In the genomic region with DNA sequence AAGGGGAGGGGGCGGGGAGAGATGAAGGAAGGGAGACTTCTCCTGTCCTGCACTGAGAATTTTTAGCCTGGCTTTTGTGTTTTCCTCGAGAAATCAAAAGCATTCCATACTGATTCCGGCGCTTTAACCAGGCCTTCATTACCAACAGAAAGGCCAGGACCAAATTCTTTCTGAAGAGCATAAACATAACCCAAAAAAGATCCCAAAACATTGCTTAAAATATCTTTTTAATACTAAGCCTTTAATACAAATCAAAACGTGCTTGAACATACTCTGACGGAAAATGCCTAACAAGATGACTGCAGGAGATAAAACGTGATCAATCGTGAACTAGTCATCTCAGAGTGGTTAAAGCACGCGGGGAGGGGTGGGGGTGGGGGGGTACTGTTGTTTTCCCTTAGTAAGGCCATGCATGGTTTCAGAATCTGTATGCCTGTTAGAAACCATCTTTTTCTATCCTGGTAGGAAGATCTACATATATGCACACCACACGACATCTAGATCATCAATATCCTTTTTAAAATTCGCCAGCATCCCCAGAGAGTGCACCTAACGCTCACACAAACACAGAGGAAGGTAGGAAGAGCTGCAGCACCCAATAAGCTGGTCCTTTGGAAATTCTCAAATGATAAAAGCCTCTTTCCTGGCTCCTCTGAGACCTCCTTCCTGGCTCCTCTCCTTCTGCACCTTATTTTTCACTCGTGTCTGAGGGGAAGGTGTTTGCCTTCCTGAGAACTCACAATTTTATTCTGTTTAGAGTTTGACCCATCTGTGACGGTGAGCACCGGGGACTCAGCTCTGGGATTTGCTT, we compare ENCODE assay signal across 8 mouse cellular contexts. TPM values are rescaled to one million over a fixed set of nuclear protein-coding genes. Genes with fewer than 3 reads are reported as not detected.
DNase-seq lines count a peak whose midpoint lies in the region; ATAC-seq and TF ChIP-seq lines count a peak whose summit lies in the region.

No protein-coding gene starts in this region.

- H3K9me3 ChIP-seq in forebrain, postnatal 0 days (ENCODE audit: low read length): no peaks in the 10 kb centered on the region
- no peaks in the 10 kb centered on the region for H3K9me3 ChIP-seq in midbrain, embryonic 13.5 days

- H3K27ac ChIP-seq in forebrain, postnatal 0 days (ENCODE audit: low read depth, low read length): peak overlapping the region; percentile 98
- peak overlapping the region; percentile 100 for H3K27ac ChIP-seq in midbrain, embryonic 13.5 days

- peak; percentile 32 for DNase-seq in layer of hippocampus, adult 11-12 months (ENCODE audit: low spot score)
- no peak for DNase-seq in layer of hippocampus, adult 8-10 months (ENCODE audit: low spot score in 2 of 2)
- peak; percentile 42 for DNase-seq in cerebellum, adult 8-10 months
- DNase-seq in forebrain, postnatal 0 days: peak; percentile 67
- DNase-seq in B cell, adult 2 months: no peak
- no peak for DNase-seq in kidney, postnatal 10 days
- no peak for DNase-seq in kidney, adult 9 months

- peak; percentile 12; the same call in 1 of the 2 replicates for ATAC-seq in forebrain, postnatal 0 days
- ATAC-seq in midbrain, embryonic 13.5 days: no peak; the same call in 1 of the 2 replicates

- H3K27me3 ChIP-seq in forebrain, postnatal 0 days (ENCODE audit: insufficient read depth, low read length): no peaks in the 10 kb centered on the region
- no peaks in the 10 kb centered on the region for H3K27me3 ChIP-seq in midbrain, embryonic 13.5 days

- peak overlapping the region; percentile 61 for H3K4me2 ChIP-seq in forebrain, postnatal 0 days (ENCODE audit: low read depth)
- H3K4me2 ChIP-seq in midbrain, embryonic 13.5 days (replicated peaks): peak overlapping the region; percentile 67

- WGBS in forebrain, postnatal 0 days: 3% methylated on average over 16 of the region's 16 CpGs
- 3% methylated on average over 16 of the region's 16 CpGs for WGBS in midbrain, embryonic 13.5 days

- peak overlapping the region; percentile 84 for H3K4me3 ChIP-seq in forebrain, postnatal 0 days (ENCODE audit: low read depth, low read length)
- H3K4me3 ChIP-seq in midbrain, embryonic 13.5 days (replicated peaks): peak overlapping the region; percentile 84

- no peaks in the 10 kb centered on the region for H3K36me3 ChIP-seq in forebrain, postnatal 0 days (ENCODE audit: insufficient read depth)
- no peaks in the 10 kb centered on the region for H3K36me3 ChIP-seq in midbrain, embryonic 13.5 days

- TF ChIP-seq CTCF in forebrain, postnatal 0 days (IDR thresholded peaks at IDR 0.05; ENCODE audit: low read depth): no peak

- H3K4me1 ChIP-seq in forebrain, postnatal 0 days (ENCODE audit: insufficient read depth): peaks cover 13% of the 10 kb centered on the region; the same call in 1 of the 2 replicates
- H3K4me1 ChIP-seq in midbrain, embryonic 13.5 days (replicated peaks): peaks cover 43% of the 10 kb centered on the region

- H3K9ac ChIP-seq in forebrain, postnatal 0 days: peak overlapping the region; percentile 99
- peak overlapping the region; percentile 99 for H3K9ac ChIP-seq in midbrain, embryonic 13.5 days (replicated peaks)

RNA-seq across cellular contexts. Expression of gene Cpe, which starts 1.1 kb away (rescaled TPM):
- total RNA-seq in layer of hippocampus, adult 8-10 months (2022): 1,000 to 10,000 TPM; 2,655 to 2,856 (median 2,753) TPM
- 557 and 627 TPM in 2 replicates for total RNA-seq in forebrain, postnatal 0 days (2014; rRNA removed)
- 825 and 1,102 TPM in 2 replicates for polyA plus RNA-seq in forebrain, postnatal 0 days (2015; fragmentation: Nextera tagmentation; extraction: Ambion mirVana)
- polyA plus RNA-seq in midbrain, embryonic 13.5 days (2015; fragmentation: Nextera tagmentation; extraction: Ambion mirVana): 676 and 719 TPM in 2 replicates

RNA-seq across cellular contexts. Expression of gene Msmo1, which starts 41.8 kb away (rescaled TPM):
- total RNA-seq in layer of hippocampus, adult 8-10 months (2022): 100 to 1,000 TPM in 2 of 4 experiments, 10 to 100 TPM in 2; 70.7 to 134 (median 105) TPM
- 107 and 152 TPM in 2 replicates for total RNA-seq in forebrain, postnatal 0 days (2014; rRNA removed)
- polyA plus RNA-seq in forebrain, postnatal 0 days (2015; fragmentation: Nextera tagmentation; extraction: Ambion mirVana): 102 and 133 TPM in 2 replicates
- 155 and 168 TPM in 2 replicates for polyA plus RNA-seq in midbrain, embryonic 13.5 days (2015; fragmentation: Nextera tagmentation; extraction: Ambion mirVana)

Comparison
In these comparisons a context has a peak if more than half of its experiments do, and no peak if none do; other contexts are left out.
1. DNase-seq: peak in layer of hippocampus, adult 11-12 months (single experiment), cerebellum, adult 8-10 months (single experiment) and forebrain, postnatal 0 days (single experiment); none in layer of hippocampus, adult 8-10 months (0 of 2), B cell, adult 2 months (0 of 2), kidney, postnatal 10 days (single experiment) and kidney, adult 9 months (single experiment).